Mouse (Mus musculus): ENCODE data around the gene Stim1.

- TF ChIP-seq E2F4 (IDR thresholded peaks at IDR 0.05; ENCODE audit: insufficient read depth) (no peak), POLR2A (IDR thresholded peaks at IDR 0.05; ENCODE audit: insufficient read length, low read depth) (peak; percentile 45)
These were observed at the start of gene Stim1 for GRCm38 (mm10) chr7:102267601-102268394.

Data from myocyte (in vitro differentiated cells).